Mouse (Mus musculus) thymus, postnatal 14 days (tissue): ENCODE measurements around the gene Shh.

ENCODE experiments used
- DNase-seq: peaks from one replicate; pipeline ENCODE4 v3.0.0; 2021

Gene Shh

DNA sequence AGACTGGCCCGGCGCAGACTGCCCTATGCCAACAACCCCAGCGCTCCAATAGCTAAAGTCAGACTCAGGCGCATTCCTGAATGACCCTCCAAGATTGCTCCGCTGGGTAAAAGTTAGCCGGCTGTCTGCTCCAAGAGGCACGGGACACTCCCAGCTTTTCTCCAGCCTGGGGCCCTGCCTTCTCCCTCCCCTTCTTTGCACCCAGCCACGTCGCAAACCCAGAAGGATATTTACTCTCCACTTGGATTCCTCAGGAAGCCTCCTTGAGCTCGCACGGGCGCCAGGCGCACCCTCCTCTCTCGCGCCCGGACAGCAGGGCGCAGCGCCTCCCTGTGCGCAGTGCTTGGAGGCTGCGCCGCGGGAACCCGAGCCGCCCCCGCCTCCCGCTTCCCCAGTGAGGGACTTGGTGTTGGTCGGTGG is 8.2 kb downstream of the Shh start:
- no peak for DNase-seq

DNA sequence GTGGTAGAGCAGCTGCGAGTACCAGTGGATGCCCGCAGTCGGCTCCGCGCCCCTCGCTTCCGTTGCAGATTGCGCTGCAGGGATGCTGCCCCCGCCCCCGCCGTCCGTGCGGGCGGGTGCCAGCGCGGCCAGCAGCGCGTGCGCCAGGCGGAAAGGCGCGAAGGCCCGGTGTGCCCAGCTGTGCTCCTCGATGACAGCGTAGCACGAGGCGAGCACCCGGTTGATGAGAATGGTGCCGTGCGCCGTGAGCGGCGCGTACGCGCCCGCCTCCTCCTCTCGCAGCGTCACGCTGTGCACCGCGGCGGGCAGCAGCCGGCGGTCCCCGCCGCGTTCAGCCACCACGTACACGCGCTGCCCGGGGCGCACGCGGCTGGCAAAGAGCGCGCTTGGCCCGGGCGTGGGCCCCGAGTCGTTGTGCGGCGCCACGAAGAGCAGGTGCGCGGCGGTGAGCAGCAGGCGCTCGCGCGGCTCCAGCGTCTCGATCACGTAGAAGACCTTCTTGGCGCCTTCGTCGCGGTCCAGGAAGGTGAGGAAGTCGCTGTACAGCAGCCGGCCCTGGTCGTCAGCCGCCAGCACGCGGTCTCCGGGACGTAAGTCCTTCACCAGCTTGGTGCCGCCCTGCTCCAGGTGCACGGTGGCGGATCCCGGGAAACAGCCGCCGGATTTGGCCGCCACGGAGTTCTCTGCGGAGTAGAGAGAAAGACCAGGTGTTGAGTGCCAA is 9.0 kb downstream of the Shh start:
- DNase-seq: no peak

- DNase-seq: no peak
Measured at GRCm38 (mm10) chr5:28456366-28456765, 10.7 kb downstream of the Shh start.

- DNase-seq: peak; percentile 0
Measured at GRCm38 (mm10) chr5:28455721-28456120, 11.3 kb downstream of the Shh start.

DNA sequence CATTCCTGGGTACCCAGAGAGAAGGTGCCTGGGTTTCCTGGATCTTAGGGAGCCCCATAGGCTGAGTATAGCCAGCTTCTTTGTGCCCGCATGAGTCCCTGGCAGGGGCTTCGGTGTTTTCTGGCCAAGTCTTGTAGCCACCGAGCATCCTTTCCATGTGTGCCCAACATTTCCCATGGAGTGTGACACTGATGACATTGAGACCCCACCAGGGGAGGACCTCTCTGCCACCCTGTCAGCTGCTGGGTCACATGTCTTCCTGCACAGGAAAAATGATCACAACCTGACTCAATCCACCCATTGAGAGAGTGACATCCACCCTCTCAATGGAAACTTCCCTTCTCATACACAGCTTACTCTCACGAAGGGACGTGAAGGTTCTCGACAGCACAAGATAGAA is 12.5 kb downstream of the Shh start:
- DNase-seq: peak; percentile 1

GRCm38 (mm10) chr5:28453523-28453922 is 13.5 kb downstream of the Shh start:
- DNase-seq: no peak

DNA sequence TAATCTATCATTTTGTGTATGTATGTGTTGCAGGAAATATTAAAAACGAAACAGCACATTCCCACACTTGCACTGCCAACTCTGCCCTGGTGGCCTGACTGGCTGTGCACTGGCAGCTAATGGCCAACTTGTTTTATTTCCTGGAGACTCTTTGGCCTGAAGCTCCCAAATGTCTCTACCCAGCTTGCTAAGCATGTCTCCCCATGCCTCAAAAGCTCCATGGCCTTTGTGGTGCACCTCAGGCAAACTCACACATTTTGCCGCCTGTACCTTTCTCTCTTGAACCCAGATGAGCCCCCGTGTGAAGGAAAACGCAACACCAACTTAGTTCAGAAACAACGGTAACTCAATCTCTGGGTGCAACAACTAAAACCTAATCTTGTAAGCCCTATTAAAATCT is 14.0 kb downstream of the Shh start:
- no peak for DNase-seq

- peak; percentile 69 for DNase-seq
Measured at GRCm38 (mm10) chr5:28451053-28451638, 15.9 kb downstream of the Shh start.

GRCm38 (mm10) chr5:28450126-28450890 is 16.7 kb downstream of the Shh start:
- no peak for DNase-seq

DNA sequence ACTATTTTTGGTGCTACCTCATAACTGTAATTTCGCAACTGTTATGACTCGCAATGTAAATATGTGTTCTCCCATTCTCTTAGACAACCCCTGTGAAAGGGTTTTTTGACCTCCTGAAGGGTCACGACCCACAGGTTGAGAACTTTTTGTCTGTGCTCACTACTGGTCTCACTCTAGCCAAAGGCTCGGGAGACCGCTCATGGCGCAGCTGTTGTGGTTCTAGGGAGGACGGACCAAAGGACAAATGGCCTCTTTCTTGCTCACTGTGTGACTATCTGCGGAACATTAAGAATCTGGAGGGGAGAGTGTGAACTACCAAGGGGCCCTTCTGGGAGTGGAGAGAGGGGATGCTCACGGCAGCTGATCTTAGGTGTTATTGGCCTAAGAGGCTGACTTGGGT is 41.1 kb downstream of the Shh start:
- DNase-seq: no peak

GRCm38 (mm10) chr5:28423781-28424180 is 43.3 kb downstream of the Shh start:
- DNase-seq: no peak

- DNase-seq: no peak
Measured at GRCm38 (mm10) chr5:28419640-28420265, 47.3 kb downstream of the Shh start.

DNA sequence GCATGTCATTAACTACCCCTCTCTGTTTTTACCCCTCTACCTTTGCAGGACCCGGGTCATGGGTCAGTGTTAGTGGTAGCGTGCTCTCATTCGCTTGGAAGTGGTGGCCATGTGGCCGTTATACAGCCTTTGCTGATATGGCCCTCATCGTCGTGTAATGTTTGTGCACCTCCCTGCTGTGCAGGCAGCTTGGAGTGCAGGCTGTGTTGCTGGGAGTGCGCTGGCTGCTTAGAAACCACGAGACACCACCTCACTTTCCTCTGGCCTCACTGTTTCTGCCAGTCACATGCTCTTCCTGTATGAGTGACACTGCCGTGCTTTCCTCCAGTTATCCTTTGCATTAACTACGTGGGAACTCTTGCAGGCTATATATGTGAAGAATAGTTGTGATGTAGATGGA is 48.3 kb downstream of the Shh start:
- DNase-seq: no peak

- DNase-seq: no peak
Measured at GRCm38 (mm10) chr5:28416029-28416428, 51.0 kb downstream of the Shh start.

- DNase-seq: no peak
Measured at GRCm38 (mm10) chr5:28414076-28414475, 53.0 kb downstream of the Shh start.

- no peak for DNase-seq
Measured at GRCm38 (mm10) chr5:28413533-28413932, 53.5 kb downstream of the Shh start.

- DNase-seq: no peak
Measured at GRCm38 (mm10) chr5:28412006-28412685, 54.9 kb downstream of the Shh start.
